Mouse (Mus musculus) heart, postnatal 0 days (tissue): Measurements from ENCODE around the gene Maml3. TPM values are rescaled to one million over a fixed set of nuclear protein-coding genes. Genes with fewer than 3 reads are reported as not detected.

ENCODE experiments used
- ATAC-seq: fragments of 200-750 bp; cut with Nextera tagmentation; 2 replicates; pipeline ENCODE4 v1.8.0; 2017; ENCODE audit warnings: low read depth, moderate number of reproducible peaks, moderate library complexity; ENCODE audit not compliant: insufficient read depth
- DNase-seq: peaks from one replicate; pipeline ENCODE4 v3.0.0-alpha.2; 2016; ENCODE audit warnings: low spot score
- H3K27ac ChIP-seq: fragments of 300-500 bp; sonication (generic); 2 replicates; pipeline ENCODE4 v1.5.1; 2014; ENCODE audit warnings: low read depth, mild to moderate bottlenecking
- H3K27me3 ChIP-seq: fragments of 300-500 bp; sonication (generic); 2 replicates; pipeline ENCODE4 v1.6.1; 2014; ENCODE audit warnings: low read length, mixed read lengths; ENCODE audit not compliant: control insufficient read depth, insufficient read depth
- H3K36me3 ChIP-seq: fragments of 300-500 bp; sonication (generic); replicated peaks from 2 replicates; pipeline ENCODE4 v1.6.1; 2014; ENCODE audit warnings: low read length, mixed read lengths; ENCODE audit not compliant: control insufficient read depth, insufficient read depth
- H3K4me1 ChIP-seq: fragments of 300-500 bp; sonication (generic); 2 replicates; pipeline ENCODE4 v1.6.1; 2014; ENCODE audit warnings: antibody characterized with exemption; ENCODE audit not compliant: control insufficient read depth, insufficient read depth
- H3K4me2 ChIP-seq: fragments of 300-500 bp; sonication (generic); 2 replicates; pipeline ENCODE4 v1.6.1; 2014; ENCODE audit warnings: low read depth, mild to moderate bottlenecking, low read length, moderate library complexity
- H3K4me3 ChIP-seq: fragments of 300-500 bp; sonication (generic); 2 replicates; pipeline ENCODE4 v1.5.1; 2014; ENCODE audit warnings: low read depth, low read length
- H3K9ac ChIP-seq: fragments of 300-500 bp; sonication (generic); replicated peaks from 2 replicates; pipeline ENCODE4 v1.6.1; 2014; ENCODE audit warnings: low read depth, low read length, mixed read lengths
- H3K9me3 ChIP-seq: fragments of 300-500 bp; sonication (generic); replicated peaks from 2 replicates; pipeline ENCODE4 v1.6.1; 2016; ENCODE audit warnings: low read length; ENCODE audit not compliant: control insufficient read depth
- CTCF ChIP-seq: IDR thresholded peaks from 2 replicates; pipeline ENCODE4 v1.5.1; 2016; ENCODE audit warnings: antibody characterized with exemption, control low read depth, low read depth
- EP300 ChIP-seq: IDR thresholded peaks from 2 replicates; pipeline ENCODE4 v1.6.1; 2016; ENCODE audit warnings: antibody characterized with exemption, low read depth
- WGBS: fragments of 180-500 bp; shearing (Covaris S2); extraction: QIAGEN DNeasy Blood & Tissue Kit; methylation state at CpG from one replicate; pipeline ENCODE4 v1.1.7; 2014; 5-methylcytosine and 5-hydroxymethylcytosine counted together
- polyA plus RNA-seq: library from polyadenylated mRNA; unstranded; fragments of >200 nt; fragmentation: Nextera tagmentation; extraction: Ambion mirVana; gene quantifications from 2 replicates; pipeline ENCODE4 v1.2.1, GENCODE M21; 2015
- total RNA-seq: library from RNA; depleted of rRNA; stranded (reverse); fragments of >200 nt; gene quantifications from 2 replicates; pipeline ENCODE4 v1.2.3, GENCODE M21; 2014; ENCODE audit warnings: low replicate concordance

Gene Maml3
- total and polyA plus RNA-seq, 2 experiments from 2014 or later = 1.6 to 6.2 TPM

GRCm38 (mm10) chr3:51733685-51734084, 371.2 kb downstream of the Maml3 start:
- no peaks in the 10 kb centered on the region for H3K36me3 ChIP-seq
- H3K9ac ChIP-seq = no peak overlapping the region
- H3K4me2 ChIP-seq = no peak overlapping the region
- no peaks in the 10 kb centered on the region for H3K27me3 ChIP-seq
- TF ChIP-seq CTCF = no peak
- no peak for TF ChIP-seq EP300
- no peaks in the 10 kb centered on the region for H3K9me3 ChIP-seq
- DNase-seq (no peak), ATAC-seq (no peak)
- H3K27ac ChIP-seq = no peak overlapping the region
- WGBS = 38% methylated on average over 3 of the region's 3 CpGs
- H3K4me3 ChIP-seq = no peak overlapping the region
- peaks cover 21% of the 10 kb centered on the region for H3K4me1 ChIP-seq

GRCm38 (mm10) chr3:51731949-51732636, 372.8 kb downstream of the Maml3 start:
- Histone ChIP-seq H3K4me2 (no peak overlapping the region), H3K4me3 (no peak overlapping the region), H3K27me3 (no peaks in the 10 kb centered on the region), H3K9me3 (no peaks in the 10 kb centered on the region), H3K36me3 (no peaks in the 10 kb centered on the region), H3K4me1 (peaks cover 27% of the 10 kb centered on the region), H3K27ac (no peak overlapping the region), H3K9ac (no peak overlapping the region)
- TF ChIP-seq EP300 (no peak), CTCF (no peak)
- DNase-seq (no peak), ATAC-seq (no peak)
- 90% methylated on average over 16 of the region's 16 CpGs for WGBS

GRCm38 (mm10) chr3:51730662-51731061, 374.2 kb downstream of the Maml3 start:
- Histone ChIP-seq H3K27ac (no peak overlapping the region), H3K4me2 (no peak overlapping the region), H3K9me3 (no peaks in the 10 kb centered on the region), H3K9ac (no peak overlapping the region), H3K4me1 (peaks cover 28% of the 10 kb centered on the region), H3K4me3 (no peak overlapping the region), H3K27me3 (no peaks in the 10 kb centered on the region), H3K36me3 (no peaks in the 10 kb centered on the region)
- no peak for ATAC-seq
- WGBS = 88% methylated on average over 7 of the region's 7 CpGs
- TF ChIP-seq EP300 (no peak), CTCF (no peak)
- no peak for DNase-seq

GRCm38 (mm10) chr3:51729109-51729918, 375.6 kb downstream of the Maml3 start:
- ATAC-seq = no peak
- Histone ChIP-seq H3K27ac (no peak overlapping the region), H3K4me2 (no peak overlapping the region), H3K4me1 (peaks cover 37% of the 10 kb centered on the region), H3K4me3 (no peak overlapping the region), H3K9ac (no peak overlapping the region), H3K9me3 (no peaks in the 10 kb centered on the region), H3K36me3 (no peaks in the 10 kb centered on the region), H3K27me3 (no peaks in the 10 kb centered on the region)
- DNase-seq = no peak
- 78% methylated on average over 14 of the region's 14 CpGs for WGBS
- no peak for TF ChIP-seq EP300
- TF ChIP-seq CTCF = no peak

- H3K4me3 ChIP-seq = no peak overlapping the region
- H3K4me2 ChIP-seq = peak overlapping the region; percentile 45
- DNase-seq (peak; percentile 81), ATAC-seq (peak; percentile 88)
- H3K9me3 ChIP-seq = no peaks in the 10 kb centered on the region
- no peaks in the 10 kb centered on the region for H3K36me3 ChIP-seq
- no peak overlapping the region for H3K9ac ChIP-seq
- peak overlapping the region; percentile 76 for H3K27ac ChIP-seq
- no peaks in the 10 kb centered on the region for H3K27me3 ChIP-seq
- WGBS = 7% methylated on average over 12 of the region's 12 CpGs
- TF ChIP-seq EP300 (0 out of 2 replicates have a peak, but pooled peaks have one; percentile 15), CTCF (no peak)
- H3K4me1 ChIP-seq = peaks cover 42% of the 10 kb centered on the region
Observed at GRCm38 (mm10) chr3:51728456-51728855, 376.4 kb downstream of the Maml3 start.
